Mouse (Mus musculus): ENCODE results near the gene Krt86.
"Not testable (repeated sequence)": the region's sequence is repeated elsewhere in the genome, so short reads cannot be mapped to it uniquely, and the experiment has no call there.

Krt86 gene

GRCm38 (mm10) chr15:101493713-101494112, 20.4 kb downstream of the Krt86 start:
- no peak for DNase-seq

GRCm38 (mm10) chr15:101494203-101494602, 20.9 kb downstream of the Krt86 start:
- no peak for DNase-seq

GRCm38 (mm10) chr15:101495266-101495665, 22.0 kb downstream of the Krt86 start:
- DNase-seq = no peak

- DNase-seq = peak; percentile 60
These were observed 23.9 kb downstream of the Krt86 start for GRCm38 (mm10) chr15:101497181-101497580.

- no peak for DNase-seq
These were observed 33.8 kb downstream of the Krt86 start for GRCm38 (mm10) chr15:101506896-101507758.

- no peak for DNase-seq
These were observed 35.0 kb downstream of the Krt86 start for GRCm38 (mm10) chr15:101508247-101508646.

GRCm38 (mm10) chr15:101517161-101517560, 43.9 kb downstream of the Krt86 start, which contains the start of gene Gm49425:
Gene Gm49425 (minus strand): TSS chr15:101517261.
- DNase-seq = not testable (repeated sequence)

GRCm38 (mm10) chr15:101519792-101520191, 46.5 kb downstream of the Krt86 start:
- peak; percentile 86 for DNase-seq

- DNase-seq = no peak
These were observed 49.4 kb downstream of the Krt86 start for GRCm38 (mm10) chr15:101522556-101523232.

Measured in embryo, embryonic 11 days (tissue).